Mouse (Mus musculus) activated CD4-positive, CD25-positive, alpha-beta regulatory T cell, adult 4 months (primary cell): ENCODE results near the gene Gm49776. TPM values are rescaled to one million over a fixed set of nuclear protein-coding genes. Genes with fewer than 3 reads are reported as not detected.
A peak's percentile ranks its signal among the peaks of the same experiment; 100 is the strongest.

Experiments
- ATAC-seq: one replicate; pipeline ENCODE4 v1.8.0; 2017
- polyA plus RNA-seq, 2 experiments: library from polyadenylated mRNA; unstranded; fragments of 100-300 nt; shearing (Covaris generic); gene quantifications; one replicate each; pipeline ENCODE4 v1.2.1; 2017

Gm49776 gene
- polyA plus RNA-seq, 2 experiments from 2014 or later = not detected

DNA sequence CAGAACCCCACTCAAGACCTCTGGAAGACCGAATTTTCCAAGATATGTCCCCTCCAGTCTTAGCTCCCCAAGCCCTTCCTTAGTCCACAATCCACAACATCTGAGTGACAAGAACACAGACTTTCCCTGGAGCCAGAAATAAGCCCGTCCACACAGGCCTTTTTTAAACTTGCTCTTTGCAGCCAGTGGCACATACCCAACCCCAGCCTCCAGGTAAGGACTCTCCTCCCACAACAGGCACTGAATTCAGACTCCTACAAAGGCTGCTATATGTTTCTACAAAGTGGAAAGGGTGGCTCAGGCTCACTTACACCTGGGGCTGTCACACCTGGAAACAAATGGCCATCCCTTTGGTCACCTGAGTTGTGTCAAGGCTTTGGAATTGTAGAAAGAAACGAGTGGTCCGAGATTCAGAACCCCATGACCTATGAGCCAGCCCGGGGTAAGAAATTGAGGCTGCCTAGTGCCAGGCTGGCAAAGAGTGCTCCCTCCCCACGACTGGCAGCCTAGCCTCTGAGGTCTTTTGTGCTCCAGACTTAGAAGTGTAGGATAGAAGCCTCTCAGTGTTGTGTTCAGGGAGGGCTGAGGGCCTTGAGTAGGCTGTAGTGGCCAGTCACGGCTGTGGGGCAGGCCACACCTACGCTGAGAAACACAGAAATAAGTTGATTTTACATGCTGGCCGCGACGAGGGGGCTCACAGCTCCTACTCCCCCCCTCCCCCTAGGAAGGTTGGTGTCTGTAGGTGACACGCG, 24.0 kb downstream of the Gm49776 start:
- ATAC-seq = no peak

DNA sequence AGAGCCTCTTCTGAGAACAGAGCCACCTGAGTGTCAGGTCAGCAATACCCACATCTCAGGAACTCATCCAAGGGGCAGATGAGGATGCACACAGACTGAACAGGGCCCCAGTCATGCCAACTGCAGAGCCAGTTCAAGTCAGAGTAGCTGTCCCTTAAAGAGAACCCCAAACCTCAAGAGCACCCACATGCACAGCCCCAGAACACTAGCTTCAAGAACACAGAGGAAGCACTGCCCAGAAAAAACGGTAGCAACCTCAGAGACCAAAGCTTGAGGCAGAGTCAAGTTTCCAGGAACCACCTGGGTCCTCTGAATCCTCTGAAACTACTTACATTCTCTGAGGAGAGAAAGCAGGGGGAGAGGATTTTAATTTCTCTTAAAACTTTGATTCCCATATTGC, 24.7 kb downstream of the Gm49776 start:
- ATAC-seq = no peak

DNA sequence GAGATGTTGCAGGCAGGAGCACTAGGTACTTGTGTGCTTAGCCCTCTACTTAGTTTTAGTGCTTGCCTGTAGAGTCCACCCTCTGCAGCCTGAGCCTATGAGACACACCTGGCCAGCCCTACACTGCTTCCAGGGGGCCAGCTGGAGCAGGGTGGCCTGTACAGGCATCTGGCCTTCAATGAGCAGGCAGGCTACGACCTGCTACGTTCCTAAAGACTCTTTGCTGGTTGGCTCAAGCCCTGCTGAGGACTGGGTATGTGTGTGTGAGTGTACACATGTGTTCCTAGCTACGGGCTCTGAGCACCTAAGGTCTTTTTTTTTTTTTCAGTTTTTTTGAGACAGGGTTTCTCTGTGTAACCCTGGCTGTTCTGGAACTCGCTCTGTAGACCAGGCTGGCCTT, 26.7 kb downstream of the Gm49776 start:
- ATAC-seq = no peak

DNA sequence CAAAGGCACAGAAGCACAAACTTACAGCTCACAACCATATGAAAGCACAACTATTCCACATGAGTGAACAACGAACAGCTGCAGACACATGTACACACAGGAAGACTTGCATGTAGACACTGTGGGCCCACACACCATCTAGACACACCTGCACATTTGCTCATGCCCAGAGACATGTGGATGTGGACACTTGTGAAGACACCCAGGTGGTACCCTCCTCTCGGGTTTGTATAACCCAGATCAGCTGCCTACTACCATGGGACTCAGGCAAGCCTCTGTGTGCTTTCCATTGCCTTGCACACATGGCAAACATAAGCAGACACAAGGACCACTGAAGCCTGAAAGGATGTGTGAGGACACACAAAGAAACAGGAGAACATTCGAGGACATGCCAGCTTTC, 27.1 kb downstream of the Gm49776 start:
- ATAC-seq = no peak

DNA sequence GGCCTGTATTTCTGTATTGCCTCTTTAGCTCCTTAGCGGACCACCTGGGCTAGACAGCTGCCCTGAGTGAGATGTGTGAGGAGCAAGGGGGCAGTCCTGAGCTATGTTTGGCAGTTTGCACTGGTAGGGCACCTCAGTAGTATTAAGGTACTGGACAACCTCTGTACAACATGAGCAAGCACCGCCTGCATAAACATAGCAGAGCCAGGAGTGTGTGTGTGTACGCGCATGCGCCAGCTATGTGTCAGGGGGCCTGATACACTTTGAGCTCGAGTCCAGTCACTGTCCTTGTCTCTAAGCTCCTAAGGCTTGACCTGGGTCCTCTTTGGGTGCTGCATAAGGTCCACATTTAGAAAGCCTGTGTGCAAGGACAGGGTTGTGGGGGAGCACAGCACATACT, 27.5 kb downstream of the Gm49776 start:
- no peak for ATAC-seq

DNA sequence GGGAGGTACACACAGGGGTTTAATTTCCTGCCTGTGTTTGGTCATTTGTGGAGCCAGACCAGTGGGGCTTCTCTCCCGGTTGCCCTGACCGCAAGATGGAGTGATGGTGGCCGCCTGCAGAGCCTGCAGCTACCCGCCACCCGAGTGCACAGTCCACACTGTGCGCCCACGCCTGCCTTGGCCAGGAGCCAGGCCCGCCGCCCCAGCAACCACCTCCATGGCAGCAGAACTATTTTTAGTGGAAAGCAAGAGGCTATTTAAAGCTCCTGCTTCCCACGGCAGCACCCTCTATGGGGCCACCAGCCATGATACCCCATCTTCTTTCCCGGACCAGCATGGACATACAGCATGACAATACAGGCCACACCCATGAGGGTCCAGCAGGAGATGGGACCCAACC, 28.5 kb downstream of the Gm49776 start:
- ATAC-seq = no peak

DNA sequence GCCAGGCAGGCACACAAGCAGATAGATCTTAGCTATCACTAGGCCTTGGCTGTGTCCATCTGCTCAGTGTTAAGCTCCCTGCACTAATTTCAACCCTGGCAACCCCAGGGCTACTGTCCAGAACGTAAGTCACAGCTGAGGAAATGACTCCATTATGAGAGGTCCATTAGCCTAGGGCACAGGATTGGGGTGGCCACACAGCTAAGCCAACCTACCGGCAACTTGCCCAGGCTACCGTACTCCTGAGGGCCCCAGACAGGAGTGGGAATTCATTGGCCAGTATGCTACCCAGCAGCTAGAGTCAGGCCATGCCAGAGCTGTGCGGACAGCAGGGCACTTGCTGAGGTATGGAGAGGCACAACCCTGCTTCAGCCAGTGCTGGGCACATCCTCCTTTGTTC, 29.3 kb downstream of the Gm49776 start:
- ATAC-seq = no peak

DNA sequence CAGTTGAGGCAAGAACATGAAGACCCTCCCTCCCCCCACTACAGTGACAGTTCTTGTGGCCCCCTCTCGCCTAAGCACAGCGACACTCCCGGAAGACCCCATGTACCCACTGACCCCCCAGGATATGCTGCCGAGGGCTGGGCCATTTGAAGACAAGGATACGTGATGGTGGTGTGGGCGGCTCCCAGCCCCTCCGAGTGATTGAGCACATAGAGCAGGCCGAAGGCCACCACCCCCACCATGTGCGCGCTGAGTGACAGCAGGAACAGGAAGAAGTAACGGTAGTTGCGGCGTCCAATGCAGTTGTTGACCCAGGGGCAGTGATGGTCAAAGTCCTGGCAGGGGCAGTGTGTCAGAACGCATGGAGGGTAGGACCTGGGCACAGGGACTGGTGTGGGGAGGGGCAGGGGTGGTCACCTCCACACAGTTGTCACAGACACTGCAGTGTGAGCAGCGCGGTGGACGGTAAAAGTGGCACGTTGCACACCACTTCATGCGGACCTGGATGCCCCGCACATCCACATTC, 30.2 kb downstream of the Gm49776 start:
- no peak for ATAC-seq

DNA sequence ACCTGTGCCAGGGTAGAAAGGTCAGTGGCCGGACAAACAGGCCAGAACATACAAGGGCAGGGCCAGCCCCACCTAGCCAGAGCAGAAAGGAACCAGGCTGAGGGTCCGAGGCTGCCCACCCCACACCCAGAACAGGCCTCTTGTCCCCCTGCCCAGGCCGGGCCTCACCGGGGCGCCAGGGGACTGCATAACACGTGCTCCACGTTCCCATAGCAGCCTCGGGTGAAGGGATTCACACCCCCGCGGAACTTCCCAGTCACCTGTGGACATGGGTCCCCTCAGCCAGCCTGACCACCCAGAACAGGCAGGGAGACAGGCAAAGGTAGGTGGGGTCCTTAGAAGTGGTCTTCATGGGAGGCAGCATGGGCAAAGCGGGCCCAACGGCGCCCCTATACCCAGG, 30.9 kb downstream of the Gm49776 start:
- no peak for ATAC-seq

DNA sequence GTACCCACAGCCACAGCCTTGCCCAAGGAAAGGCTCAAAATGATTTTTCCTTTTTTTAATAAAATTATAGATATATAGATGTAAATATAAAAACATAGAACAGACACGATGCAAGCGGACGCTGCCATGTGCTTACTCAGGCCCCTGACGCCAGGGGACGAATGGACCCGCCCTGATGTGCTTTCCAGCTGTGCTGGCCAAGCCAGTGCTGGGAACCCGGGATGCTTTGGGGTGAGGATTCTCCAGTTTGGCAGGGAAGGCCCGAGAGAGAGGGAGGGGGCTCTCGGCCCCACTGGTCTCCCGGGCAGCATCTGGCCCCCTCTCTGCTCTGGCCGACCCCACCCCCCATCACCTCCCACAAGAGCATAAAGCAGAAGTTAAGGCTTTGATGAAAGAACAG, 35.9 kb downstream of the Gm49776 start:
- ATAC-seq = no peak

DNA sequence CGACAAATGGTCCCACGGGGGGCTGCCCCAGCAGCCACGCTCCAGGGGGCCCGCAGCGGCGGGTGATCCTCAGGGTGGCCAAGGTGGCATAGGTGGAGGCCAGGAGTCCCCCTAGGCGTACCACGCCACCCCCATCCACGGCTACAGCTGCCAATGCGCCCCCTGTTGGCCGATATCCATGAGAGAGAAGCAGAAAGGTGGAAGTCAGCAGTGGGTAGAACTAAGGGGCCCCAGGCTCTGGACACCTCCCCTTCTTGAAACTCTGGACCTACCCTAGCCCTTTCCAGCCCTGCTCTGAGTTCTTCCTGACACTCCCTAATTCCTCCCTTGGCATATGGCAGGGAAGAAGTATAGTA, 36.6 kb downstream of the Gm49776 start:
- ATAC-seq = no peak

DNA sequence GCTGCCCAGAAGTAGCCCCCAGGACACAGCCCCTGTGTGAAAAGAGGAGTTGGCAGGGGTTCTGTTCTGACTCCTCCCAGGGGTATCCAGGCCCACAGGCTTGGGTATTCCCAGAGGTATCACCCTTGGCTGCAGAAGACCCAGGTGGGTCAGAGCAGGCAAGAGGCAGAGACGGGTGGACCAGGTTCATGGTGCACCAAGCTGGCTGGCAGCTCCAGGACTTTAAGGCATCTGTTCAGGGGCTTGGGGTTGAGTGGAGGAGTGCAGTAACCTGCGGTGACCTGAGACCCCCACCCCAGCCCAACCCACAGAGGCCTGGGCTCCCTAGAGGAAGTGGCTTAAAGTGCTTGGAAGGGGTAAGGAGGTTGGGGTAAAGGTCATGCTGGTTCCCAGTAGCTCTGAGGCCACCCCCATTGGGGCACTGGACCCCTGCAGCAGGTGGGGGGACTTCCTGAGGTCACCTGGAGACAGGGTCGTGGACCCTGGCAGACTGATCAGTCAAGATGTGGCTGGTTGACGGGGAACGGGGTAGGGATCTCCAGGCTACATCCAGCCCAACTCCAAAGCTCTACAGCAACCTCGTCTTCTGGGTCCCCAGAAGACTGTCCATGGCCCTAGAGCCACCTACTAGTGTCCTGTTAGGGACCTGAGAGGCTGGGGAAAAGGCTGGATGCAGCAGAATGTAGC, 37.1 kb downstream of the Gm49776 start:
- no peak for ATAC-seq

DNA sequence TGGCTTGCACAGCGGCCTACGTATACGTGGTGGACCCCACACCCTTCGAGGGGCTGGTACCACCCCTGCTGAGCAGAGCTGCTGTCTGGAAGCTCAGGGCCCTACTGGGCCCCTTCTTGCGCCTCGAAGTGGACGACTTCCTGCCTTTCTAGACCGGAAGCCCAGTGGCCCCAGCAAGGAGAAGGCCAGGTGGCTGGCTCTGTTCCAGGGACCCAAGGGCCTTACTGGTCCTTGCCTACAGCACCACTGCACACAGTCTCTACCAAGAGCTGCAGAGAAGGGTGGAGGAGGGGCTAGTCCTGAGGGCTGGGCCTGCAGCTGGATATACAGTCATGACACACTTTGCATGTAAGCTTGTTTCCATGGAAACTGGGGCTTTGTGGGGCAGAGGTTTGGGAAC, 38.1 kb downstream of the Gm49776 start:
- ATAC-seq = no peak

DNA sequence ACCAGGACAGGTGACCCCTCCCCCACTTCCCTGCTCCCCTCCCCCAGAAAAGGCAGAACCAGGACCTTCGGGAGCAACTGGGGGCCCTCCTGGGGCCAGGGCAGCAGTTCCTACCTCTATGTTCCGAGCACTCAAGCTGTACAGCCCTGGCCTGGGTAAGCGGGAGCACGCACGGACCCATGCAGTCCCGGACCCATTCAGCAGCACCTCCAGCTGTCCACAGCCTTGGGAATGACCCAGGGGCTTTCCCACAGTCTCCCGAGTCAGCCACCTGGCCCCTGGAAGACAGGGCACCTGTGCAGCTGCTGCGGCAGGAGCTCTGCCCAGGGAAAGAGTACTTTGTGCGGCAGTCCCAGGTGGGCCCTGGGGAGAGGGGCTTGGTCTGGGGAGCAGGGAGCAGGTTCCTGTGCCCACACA, 39.5 kb downstream of the Gm49776 start:
- no peak for ATAC-seq

DNA sequence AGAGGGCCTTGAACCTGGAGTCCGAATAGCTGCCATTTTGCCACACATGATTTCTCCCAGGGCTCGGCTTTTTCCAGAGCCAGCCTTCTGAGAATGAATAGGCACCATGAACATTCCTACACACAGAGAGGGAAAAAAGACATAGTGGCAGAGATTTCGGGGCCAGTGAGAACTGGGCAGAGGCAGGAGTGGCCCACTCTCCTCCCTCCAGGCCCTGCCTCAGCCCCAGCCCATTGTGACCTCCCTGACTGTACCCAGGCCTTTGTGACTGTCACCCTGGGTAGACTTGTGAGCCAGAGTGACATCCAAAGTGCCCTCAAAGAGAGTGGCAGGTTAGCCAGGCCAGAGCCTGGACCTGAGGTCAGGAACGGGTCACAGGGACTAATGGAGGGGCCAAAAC, 40.5 kb downstream of the Gm49776 start, which contains the start of gene Ccdc188:
Ccdc188 (plus strand) TSS at position 301 of the 400 bp plus-strand sequence.
- ATAC-seq = no peak

DNA sequence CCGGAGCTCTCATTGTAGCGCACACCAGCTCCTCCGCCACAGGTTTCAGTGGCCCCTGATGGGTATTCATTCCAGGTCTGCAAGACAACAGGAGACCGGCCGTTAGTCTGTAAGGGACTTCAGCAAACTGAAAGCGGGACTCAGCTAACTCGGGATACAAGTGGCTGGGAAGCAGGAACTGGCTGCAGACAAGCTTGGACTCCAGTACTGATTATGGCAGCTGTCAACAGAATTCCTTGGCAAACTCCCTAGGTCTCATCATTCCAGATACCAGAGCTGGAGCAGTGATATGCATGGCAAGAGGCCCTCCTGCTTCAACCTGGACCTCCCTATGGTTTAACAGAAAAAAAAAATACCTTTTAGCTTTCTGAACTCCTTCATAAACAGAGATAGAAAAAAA, 43.3 kb downstream of the Gm49776 start:
- ATAC-seq = no peak

DNA sequence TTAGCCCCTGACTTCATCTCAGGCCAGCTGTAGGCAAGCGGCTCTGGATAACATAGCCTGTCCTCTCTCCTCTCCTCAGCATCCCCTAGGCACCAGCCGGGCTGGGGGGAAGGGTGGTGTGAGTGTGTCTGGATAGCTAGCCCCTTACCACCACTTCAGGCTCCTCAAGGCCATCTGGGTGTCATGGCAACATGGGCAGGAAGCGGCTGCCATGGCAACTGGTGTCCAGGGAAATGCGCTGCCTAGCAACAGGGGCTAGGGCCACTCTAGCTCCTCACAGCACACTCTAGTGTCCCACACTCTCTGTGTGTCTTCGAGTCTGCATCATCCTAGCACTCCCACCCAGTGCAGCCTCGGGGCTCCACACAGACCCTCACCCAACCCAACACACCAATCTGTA, 44.4 kb downstream of the Gm49776 start:
- ATAC-seq = no peak

DNA sequence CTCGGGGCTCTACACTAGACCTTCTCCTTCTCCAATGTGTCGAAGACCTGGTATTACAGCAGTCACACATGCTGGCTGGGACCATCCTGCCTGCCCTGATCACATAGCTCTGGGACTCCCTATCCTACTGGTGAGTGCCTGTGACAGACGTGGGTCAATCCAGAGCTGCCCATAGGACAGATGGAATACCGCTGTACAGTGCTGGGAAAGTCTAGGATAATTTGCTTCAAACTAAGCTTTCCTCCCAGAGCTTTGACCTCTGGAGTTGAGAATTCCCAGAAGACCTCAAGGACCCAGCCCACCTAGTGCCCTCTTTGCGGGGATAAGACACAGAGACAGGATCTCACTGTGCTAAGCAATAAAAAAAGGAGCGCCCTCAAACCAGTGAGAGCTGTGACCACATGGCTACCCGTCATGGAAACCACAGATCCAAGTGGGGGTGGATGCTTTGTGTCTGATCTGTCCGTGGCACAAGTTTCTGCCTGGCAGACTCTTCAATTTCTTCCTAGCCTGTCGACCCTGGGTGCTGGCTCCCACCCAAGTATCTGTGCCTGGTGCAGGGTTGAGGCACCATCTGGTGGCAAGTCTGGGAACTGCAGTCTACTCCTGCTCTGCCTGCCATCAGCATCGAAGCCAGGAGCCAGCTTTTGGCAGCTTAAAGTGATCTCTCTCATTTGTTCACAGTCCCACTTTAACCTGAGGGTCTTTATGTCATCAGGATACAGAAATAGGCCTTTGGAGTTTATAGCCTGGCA, 46.5 kb downstream of the Gm49776 start:
- ATAC-seq = peak; percentile 23

DNA sequence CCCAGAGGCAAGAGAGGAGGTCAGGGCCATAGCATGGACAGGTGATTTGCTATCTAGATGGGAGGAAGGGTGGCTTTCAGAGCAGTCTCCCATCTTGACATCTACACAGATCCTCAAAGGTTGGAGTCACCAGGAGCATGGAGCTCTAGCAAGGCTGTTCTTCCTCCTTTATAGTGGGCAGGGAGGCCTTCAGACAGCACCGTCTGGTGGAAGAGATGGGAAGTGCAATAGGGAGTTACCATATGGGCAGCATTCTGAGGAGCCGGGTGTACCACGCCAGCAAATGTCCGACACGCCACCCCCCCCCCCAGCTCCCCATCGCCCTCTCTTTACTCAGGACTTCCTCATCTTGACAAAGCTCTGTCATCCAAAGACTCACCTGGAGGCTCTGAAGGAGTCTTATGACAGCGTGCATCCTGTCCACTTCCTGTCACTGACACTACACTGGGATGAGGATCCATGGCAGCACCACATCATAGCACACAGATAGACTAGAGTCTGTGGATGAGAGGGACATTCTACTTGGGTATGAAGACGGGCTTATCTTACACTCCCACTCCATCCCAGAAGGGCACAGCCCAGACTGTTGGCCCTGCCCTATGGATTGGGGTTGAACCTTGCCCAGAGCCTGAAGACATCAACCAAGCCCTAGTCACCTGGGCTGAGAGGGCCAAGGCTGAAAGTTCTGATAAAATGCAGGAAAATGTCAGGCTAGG, 47.3 kb downstream of the Gm49776 start:
- ATAC-seq = no peak

DNA sequence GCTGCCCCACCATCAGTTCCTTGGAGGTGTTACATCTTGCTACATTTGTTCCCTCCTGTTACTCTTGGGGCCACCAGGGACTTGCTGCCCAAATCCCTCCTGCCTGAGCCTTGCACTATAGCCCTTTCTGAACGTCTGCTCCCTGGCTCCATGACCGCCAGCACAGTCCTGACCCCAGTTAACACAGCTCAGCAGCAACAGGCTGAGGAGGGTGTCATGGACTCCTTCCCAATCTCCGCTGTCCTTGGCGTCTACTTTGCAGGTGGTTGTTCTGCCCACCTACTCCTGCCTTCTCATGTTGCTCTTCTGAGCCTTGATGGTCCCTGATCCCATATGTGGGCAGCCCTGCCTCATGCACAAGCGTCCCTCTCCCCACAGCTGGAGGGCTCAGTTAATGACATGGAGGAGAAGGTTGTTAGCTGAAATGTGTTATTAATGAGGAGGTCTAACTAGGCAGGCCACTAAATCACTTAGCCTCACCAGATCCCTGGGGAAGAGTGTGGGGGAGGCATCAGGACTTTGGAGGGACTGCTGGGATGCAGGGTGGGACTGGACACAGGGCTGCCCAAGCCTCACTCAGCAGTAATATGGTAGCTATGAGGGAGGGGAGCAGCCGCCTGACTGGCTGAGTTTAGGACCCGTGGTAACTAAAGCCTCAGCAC, 54.6 kb downstream of the Gm49776 start:
- no peak for ATAC-seq

DNA sequence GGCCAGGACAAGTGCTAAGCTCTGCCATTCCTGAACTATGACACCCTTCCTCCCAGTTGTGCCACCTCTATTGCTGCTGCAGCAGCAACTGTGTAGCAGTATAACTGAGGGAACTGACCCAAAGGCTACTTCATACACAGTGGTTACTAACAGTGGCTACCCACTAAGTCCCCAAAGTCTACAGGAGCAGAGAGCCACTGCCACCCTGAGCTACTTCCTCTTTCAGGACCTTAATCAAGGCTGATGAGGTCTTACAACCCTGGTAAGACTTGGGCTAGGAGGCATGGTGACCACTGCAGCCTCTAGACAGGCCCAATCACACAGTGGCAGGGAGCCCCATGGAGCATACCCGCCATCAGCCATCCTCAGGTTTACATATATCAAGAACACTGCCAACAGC, 56.1 kb downstream of the Gm49776 start:
- no peak for ATAC-seq

DNA sequence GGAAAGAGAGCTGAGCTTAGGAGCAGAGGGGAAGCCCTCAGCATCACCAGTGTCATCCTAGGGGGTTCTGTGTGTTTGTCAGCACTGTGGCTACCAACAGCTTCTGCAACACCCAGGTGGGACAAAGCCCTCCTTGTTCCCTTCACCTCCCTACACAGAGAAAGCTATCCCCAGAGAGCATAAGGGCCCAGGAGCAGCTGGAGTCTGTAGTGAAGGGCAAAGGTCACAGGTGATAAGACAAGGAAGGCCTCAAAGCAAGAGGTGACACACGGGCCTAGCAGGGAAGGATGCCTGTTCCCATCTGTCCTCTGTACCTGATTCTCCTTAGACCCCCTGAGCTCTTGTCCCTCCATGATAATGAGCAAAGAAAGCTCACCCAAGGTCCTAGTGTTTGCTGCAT, 56.5 kb downstream of the Gm49776 start:
- ATAC-seq = no peak
